Mouse (Mus musculus): ENCODE measurements at regions not wholly inside any gene's neighbourhood (a gene's known extent, or its start where the extent isn't known, plus 50 kb on each side); places are given as distances from the start of the nearest gene placed in this dataset.
"Not testable (repeated sequence)": the region's sequence is repeated elsewhere in the genome, so short reads cannot be mapped to it uniquely, and the experiment has no call there.

DNA sequence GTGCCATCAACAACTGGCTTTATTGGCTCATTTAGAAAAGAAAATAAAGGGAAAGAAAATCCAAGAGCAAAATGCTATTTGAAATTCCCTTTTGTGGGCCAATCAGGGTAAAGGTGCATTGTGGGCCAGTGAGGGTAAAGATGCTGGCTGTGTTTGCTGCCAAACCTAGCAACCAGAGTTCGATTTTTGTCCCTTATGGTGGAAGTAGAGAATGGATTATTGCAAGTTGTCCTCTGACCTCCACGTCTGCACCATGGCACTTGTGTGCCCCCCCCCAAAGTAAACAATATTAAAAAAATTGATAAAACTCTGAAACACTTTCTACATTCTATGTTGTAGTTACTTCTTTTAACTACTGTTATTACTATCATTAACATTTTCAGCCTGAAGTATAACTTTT, 166.9 kb downstream of the Enc1 start:
- Histone ChIP-seq H3K4me1 (ENCODE audit: control insufficient read depth, insufficient read depth, insufficient read length, low read length) (no peaks in the 10 kb centered on the region), H3K27ac (replicated peaks; ENCODE audit: low read depth, low read length) (no peak overlapping the region), H3K4me3 (ENCODE audit: insufficient read depth, low read depth, low read length) (no peak overlapping the region)

DNA sequence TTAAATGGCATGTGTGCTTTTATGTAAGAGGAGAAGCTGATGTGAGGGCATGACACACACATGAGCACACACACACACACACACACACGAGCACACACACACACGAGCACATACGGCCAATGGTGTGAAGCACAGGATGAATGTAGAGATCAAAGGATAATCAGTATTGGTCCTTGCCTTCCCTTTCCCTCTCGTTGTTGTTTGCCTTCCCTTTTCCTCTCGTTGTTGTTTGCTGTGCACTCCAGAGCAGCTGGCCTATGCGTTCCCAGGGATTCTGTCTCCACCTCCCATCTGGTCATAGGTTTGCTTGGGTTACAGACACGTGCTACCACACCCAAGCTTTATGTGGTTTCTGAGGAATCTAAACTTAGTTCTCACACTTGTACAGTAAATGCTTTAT, 165.8 kb downstream of the Enc1 start:
- Histone ChIP-seq H3K4me1 (ENCODE audit: control insufficient read depth, insufficient read depth, insufficient read length, low read length) (no peaks in the 10 kb centered on the region), H3K27ac (replicated peaks; ENCODE audit: low read depth, low read length) (no peak overlapping the region), H3K4me3 (ENCODE audit: insufficient read depth, low read depth, low read length) (no peak overlapping the region)

DNA sequence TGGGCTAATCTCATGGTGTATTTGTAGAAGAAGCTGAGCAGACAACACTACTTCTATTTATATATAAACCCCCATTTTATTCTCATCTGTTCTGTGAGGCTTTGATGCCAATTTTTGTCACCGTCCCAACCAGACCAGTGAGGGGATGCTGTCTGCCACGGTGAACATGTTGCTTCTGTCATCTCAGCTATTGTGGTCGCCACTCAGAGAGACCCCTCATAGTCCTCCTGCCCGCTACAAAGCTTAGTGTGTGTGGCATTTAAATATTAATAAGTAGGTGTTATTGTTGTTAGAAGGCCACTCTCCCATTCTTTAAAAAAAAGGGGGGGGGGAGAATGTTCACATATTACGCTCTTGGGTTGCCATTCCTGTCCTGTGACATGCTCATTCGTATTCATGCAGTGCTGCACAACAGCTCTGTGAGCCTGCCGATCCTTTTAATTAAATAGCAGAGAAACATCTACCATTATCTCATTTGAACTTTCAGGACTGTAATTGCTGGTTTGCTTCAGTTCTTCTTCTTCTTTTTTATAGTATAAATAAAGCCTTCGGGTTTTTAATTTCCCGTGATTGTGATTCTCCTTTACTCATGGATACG, 161.4 kb downstream of the Enc1 start:
- H3K4me3 ChIP-seq (ENCODE audit: insufficient read depth, low read depth, low read length), result no peak overlapping the region
- no peak overlapping the region for H3K27ac ChIP-seq (replicated peaks; ENCODE audit: low read depth, low read length)
- no peaks in the 10 kb centered on the region for H3K4me1 ChIP-seq (ENCODE audit: control insufficient read depth, insufficient read depth, insufficient read length, low read length)

DNA sequence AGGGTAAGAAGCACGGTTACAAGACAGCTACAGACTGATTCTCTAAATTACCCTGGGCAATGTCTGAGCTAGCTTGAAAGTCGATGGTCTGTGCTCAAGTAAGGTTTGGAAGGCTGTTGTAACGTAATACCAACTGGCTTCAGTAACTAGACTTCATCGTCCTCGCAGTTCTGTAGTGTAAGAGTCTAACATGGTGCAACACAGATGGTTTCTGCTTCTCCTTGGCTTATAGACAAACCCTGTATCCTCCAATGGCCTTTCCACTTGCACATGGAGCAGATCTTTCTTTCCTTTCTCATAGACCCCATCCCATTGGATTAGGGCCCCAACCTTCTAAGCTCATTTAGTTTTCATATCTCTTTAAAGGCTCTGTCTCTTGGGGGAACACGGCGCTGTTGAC, 160.7 kb downstream of the Enc1 start:
- no peak overlapping the region for H3K27ac ChIP-seq (replicated peaks; ENCODE audit: low read depth, low read length)
- H3K4me1 ChIP-seq (ENCODE audit: control insufficient read depth, insufficient read depth, insufficient read length, low read length), result no peaks in the 10 kb centered on the region
- H3K4me3 ChIP-seq (ENCODE audit: insufficient read depth, low read depth, low read length), result no peak overlapping the region

DNA sequence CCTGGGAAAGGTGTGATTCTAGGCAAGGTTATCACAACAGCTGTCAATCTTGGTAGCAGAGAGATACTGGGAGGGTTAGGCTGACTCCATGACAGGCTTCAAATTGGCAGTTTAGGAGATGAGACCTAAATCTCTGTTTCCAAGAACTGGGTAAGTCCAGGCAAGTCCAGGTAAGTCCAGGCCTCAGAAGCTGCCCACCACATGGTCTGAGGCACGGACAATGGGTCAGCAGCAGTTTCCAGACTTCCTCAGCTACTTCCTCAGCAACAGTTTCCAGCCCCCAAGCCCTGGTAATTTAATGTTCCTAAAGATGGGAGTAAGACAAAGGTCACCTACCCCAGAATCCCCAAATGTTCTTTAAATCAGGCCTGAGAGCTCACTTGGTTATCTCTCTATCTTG, 157.1 kb downstream of the Enc1 start:
- Histone ChIP-seq H3K4me1 (ENCODE audit: control insufficient read depth, insufficient read depth, insufficient read length, low read length) (no peaks in the 10 kb centered on the region), H3K27ac (replicated peaks; ENCODE audit: low read depth, low read length) (no peak overlapping the region), H3K4me3 (ENCODE audit: insufficient read depth, low read depth, low read length) (no peak overlapping the region)

DNA sequence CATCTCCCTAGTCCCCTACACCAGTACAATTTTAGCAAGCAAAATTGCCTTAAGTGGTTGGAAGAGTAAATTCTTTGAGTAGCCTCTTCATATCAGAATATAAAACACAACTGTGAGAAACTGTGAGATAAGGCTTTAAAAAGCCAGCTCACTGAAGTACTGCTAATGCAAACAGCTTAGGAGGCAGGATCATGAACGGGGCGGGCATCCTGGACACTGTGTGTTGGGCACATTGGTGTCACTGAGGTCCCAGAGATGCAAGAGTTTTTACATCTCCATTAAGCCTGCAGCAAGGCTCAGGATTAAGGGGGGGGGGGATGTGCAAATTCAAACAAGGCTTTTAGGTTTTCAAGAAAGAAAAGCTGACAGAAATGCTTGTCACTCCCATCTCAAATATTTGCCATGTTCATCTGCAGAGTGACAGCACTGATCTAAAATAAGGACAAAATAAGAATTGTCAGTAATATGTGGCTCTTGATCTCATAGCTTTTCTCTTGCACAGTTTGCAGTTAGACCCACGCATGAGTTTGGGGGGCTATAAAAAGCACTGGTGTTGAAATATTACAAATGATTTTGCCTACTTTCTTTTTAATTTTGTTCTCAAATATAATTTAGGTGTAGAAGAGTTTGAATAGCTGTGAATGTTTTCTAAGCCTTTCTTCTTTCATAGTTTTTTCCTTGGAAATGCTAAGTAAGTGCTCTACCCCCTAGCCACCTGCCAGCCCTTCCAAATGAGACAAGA, 156.2 kb downstream of the Enc1 start:
- no peak overlapping the region for H3K27ac ChIP-seq (replicated peaks; ENCODE audit: low read depth, low read length)
- no peak overlapping the region for H3K4me3 ChIP-seq (ENCODE audit: insufficient read depth, low read depth, low read length)
- H3K4me1 ChIP-seq (ENCODE audit: control insufficient read depth, insufficient read depth, insufficient read length, low read length), result no peaks in the 10 kb centered on the region

DNA sequence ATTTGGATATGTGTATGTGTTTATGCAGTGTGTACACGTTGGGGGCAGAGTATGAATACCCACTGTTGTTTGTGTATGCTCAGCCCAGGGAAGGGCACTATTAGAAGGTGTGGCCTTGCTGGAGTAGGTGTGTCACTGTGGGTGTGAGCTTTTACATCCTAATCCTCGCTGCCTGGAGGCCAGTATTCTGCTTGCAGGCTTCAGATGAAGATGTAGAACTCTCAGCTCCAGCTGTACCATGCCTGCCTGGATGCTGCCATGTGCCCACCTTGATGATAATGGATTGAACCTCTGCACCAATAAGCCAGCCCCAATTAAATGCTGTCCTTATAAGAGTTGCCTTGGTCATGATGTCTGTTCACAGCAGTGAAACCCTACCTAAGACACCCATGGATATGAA, 155.4 kb downstream of the Enc1 start:
- not testable (repeated sequence) for H3K4me1 ChIP-seq (ENCODE audit: control insufficient read depth, insufficient read depth, insufficient read length, low read length); H3K27ac ChIP-seq (replicated peaks; ENCODE audit: low read depth, low read length); H3K4me3 ChIP-seq (ENCODE audit: insufficient read depth, low read depth, low read length)

DNA sequence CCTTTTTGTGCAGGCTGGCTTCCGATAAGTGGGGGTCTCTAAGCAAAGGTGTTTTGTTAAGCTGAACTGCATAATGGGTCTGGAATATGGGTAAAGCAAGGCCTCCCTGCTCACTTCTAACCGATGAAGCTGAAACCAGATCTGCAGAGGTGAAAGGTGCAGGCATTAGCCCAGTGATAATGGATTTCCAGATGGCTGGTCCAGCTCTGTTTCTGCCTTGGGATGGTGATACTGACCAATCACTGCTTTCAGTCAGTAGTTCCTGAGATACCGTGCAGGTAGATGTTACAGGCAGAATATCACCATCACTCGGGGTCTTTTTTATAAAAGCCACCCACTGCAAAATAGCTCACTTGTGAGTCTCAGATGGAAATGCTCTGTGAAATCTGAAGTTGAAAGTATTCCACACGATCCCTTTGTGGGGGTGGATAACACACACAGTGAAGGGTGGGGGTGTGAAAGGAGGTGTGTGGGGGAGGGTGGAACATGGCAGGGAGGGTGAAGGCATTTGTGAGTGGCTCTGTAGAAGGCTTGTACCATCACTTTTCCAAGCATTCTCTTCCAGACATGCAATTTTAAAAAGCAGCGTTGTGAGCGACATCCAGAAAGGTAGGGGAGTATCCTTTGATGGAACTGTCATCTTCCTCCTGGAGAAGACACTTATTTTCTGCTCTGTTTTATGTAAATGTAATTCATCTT, 154.0 kb downstream of the Enc1 start:
- H3K4me1 ChIP-seq (ENCODE audit: control insufficient read depth, insufficient read depth, insufficient read length, low read length), result peaks cover 4% of the 10 kb centered on the region; the same call in 1 of the 2 replicates
- no peak overlapping the region for H3K27ac ChIP-seq (replicated peaks; ENCODE audit: low read depth, low read length)
- no peak overlapping the region for H3K4me3 ChIP-seq (ENCODE audit: insufficient read depth, low read depth, low read length)

DNA sequence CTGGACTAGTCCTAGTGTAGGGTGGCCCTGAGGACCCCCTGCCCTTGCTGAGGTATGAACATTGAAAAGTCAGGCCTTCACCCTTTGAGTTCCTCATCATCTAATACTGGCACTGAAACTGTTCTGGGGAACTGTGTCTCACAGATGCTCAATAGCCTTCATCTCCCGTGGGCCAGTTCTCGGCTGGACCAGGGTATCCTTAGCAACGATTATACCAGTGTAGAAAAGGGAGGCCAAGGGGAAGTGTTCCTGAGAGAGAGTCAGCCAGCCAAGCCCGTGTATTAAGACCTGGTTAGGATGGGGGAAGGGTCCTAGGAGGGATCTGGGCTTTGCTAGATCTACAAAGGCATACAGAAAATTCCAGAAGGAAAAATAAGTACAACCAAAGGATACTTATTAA, 153.2 kb downstream of the Enc1 start:
- Histone ChIP-seq H3K4me3 (ENCODE audit: insufficient read depth, low read depth, low read length) (no peak overlapping the region), H3K4me1 (ENCODE audit: control insufficient read depth, insufficient read depth, insufficient read length, low read length) (peaks cover 4% of the 10 kb centered on the region; the same call in 1 of the 2 replicates)

DNA sequence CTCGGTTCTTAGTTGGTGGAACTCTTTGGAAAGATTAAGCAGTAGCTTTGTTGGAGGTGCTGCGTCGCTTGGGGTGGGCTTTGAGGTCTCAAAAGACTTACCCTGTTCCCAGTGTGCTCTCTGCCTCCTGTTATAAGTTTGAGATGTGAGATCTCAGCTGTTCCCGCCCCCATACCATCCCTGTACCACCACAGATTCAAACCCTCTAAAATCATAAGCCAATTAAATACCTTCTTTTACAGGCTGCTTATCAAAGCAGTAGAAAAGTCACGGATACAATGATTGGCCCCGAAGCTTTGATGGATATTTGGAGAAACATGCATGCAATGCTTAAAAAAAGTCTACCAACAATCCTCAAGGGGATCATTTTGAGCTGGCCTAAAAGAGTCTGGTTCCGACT, 152.6 kb downstream of the Enc1 start:
- Histone ChIP-seq H3K27ac (replicated peaks; ENCODE audit: low read depth, low read length) (no peak overlapping the region), H3K4me3 (ENCODE audit: insufficient read depth, low read depth, low read length) (no peak overlapping the region), H3K4me1 (ENCODE audit: control insufficient read depth, insufficient read depth, insufficient read length, low read length) (peaks cover 4% of the 10 kb centered on the region; the same call in 1 of the 2 replicates)

More for the DNA sequence above, 153.2 kb downstream of the Enc1 start:
- H3K27ac ChIP-seq (replicated peaks; ENCODE audit: low read depth, low read length), result no peak overlapping the region

DNA sequence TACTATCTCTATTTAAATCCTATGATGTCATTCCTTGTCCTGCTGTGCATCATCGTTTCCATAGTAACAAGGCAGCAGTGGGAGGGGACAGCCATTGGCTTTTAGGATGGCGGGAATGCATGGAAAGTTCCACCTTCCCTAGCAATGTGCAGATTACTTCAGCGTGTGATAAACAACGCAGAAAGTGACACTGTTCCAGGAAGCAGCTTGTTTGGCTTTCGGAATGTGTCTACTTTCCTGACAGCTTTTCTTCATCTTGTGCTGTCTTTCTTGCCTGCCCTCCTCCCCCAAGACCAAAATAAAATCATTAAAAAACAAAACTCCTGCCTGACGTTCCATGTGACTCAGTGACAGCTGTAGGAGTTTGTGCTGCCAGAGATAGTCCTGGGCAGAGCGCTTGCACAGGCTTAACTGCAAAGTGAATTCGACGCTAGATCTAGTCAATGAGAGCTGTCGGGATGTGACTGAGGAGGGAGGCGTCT, 149.6 kb downstream of the Enc1 start:
- peaks cover 4% of the 10 kb centered on the region; the same call in 1 of the 2 replicates for H3K4me1 ChIP-seq (ENCODE audit: control insufficient read depth, insufficient read depth, insufficient read length, low read length)
- H3K27ac ChIP-seq (replicated peaks; ENCODE audit: low read depth, low read length), result no peak overlapping the region
- H3K4me3 ChIP-seq (ENCODE audit: insufficient read depth, low read depth, low read length), result no peak overlapping the region

DNA sequence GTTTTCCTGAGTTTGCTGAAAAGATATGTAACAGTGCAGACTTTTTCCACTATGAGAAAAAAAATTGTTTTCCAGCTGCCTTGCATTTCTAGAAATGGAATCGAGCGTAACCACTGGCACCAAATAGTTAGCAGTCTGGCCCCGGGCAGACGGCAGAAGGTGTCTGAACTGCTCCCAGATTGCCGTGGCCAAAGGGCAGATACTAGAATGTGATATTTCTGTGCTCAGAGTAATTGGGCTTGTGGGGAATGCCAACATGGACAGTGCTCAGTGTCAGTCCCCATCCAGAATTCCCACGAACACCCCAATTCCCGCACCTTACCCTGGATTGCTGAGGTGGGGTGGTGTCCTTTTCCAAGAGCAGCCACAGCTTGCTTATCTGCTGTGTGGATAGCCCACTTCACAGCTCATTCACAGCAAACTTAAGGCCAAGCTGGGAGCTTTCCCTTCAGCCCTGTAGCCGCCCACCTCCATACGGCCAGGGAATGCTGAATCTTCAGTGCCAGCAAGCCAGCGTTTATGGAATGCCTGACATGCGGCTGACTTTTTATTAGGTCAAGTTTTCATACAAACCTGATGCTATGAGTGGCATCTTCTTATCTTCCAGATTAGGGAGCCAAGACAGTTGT, 148.1 kb downstream of the Enc1 start:
- Histone ChIP-seq H3K27ac (replicated peaks; ENCODE audit: low read depth, low read length) (no peak overlapping the region), H3K4me3 (ENCODE audit: insufficient read depth, low read depth, low read length) (no peak overlapping the region), H3K4me1 (ENCODE audit: control insufficient read depth, insufficient read depth, insufficient read length, low read length) (peaks cover 4% of the 10 kb centered on the region; the same call in 1 of the 2 replicates)

DNA sequence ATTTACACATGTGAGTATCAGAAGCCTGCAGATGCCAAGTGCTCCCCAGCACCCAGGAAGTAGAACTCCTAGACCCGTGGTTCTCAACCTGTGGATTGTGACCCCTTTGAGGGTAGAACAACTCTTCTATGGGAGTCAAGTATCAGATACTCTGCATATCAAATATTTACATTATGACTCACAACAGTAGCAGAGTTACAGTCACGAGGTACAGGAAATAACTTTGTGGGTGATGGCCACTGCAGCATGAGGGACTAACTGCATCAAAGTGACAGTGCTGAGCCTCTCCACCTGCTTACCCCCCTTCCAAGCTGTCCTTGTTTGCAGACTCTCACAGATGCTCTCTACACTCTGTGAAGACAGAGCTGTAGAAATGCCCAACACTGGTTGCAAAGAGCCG, 145.6 kb downstream of the Enc1 start:
- H3K4me1 ChIP-seq (ENCODE audit: control insufficient read depth, insufficient read depth, insufficient read length, low read length), result peaks cover 4% of the 10 kb centered on the region; the same call in 1 of the 2 replicates
- no peak overlapping the region for H3K4me3 ChIP-seq (ENCODE audit: insufficient read depth, low read depth, low read length)

DNA sequence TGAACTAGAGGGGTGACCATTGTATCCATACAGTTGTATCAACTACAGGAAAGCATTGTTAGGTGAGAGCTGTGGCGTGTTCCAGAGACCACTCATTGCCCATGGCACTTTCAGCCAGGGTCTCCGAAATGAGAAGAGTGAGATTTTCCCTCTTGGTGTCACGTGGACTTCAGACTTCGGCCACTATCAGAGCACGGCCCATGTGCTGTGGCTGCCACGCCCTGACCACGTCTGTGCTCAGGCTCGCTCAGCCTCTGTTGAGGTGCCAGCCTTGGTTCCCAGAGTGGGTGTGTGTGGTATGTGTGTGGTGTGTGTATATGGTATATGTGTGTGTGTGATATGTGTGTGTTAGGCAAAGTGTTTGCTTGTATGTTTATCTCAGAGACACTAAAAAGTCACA, 144.6 kb downstream of the Enc1 start:
- H3K4me3 ChIP-seq (ENCODE audit: insufficient read depth, low read depth, low read length), result no peak overlapping the region
- H3K4me1 ChIP-seq (ENCODE audit: control insufficient read depth, insufficient read depth, insufficient read length, low read length), result peaks cover 3% of the 10 kb centered on the region; the same call in 1 of the 2 replicates
- no peak overlapping the region for H3K27ac ChIP-seq (replicated peaks; ENCODE audit: low read depth, low read length)

More for the DNA sequence above, 145.6 kb downstream of the Enc1 start:
- no peak overlapping the region for H3K27ac ChIP-seq (replicated peaks; ENCODE audit: low read depth, low read length)

DNA sequence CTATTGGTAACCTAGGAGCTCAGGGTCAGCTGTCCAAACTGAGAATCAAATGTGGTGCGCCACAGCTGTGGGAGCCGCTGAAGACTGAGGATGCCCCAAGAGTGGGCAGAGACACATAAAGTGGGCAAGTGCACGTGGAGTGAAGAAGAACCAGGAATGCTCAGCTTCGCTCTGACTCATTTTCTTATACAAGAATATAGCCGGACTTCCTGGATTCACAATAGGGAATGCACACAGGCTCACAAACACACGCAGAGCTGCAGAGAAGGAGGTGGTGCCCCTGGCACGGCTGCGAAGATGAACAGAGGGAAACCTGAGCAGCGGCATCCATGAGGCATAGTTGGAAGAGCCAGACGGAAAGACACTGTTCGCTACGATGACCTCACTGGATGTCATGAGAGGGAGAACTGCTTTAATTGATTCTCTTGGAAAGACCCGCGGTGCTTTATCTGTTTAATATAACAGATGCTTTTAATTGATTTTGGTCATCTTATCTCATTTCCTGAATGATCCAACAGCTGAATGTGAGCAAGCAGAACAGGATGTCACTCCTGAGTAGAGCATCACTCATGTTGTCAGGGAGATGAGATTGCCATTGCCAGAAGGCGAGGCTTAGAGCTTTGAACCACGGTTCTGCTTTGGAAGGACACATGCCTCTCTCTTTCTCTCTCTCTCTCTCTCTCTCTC, 143.3 kb downstream of the Enc1 start:
- no peaks in the 10 kb centered on the region for H3K4me1 ChIP-seq (ENCODE audit: control insufficient read depth, insufficient read depth, insufficient read length, low read length)
- no peak overlapping the region for H3K4me3 ChIP-seq (ENCODE audit: insufficient read depth, low read depth, low read length)

More for the DNA sequence above, 143.3 kb downstream of the Enc1 start:
- H3K27ac ChIP-seq (replicated peaks; ENCODE audit: low read depth, low read length), result no peak overlapping the region

Data from brown adipose tissue, adult 24 weeks (tissue).